Mouse (Mus musculus): ENCODE measurements at regions not wholly inside any gene's neighbourhood (a gene's known extent, or its start where the extent isn't known, plus 50 kb on each side); places are given as distances from the start of the nearest gene placed in this dataset.

- DNase-seq (ENCODE audit: low spot score in 2 of 2): no peak
These were observed 93.3 kb downstream of the Zfp281 start for GRCm38 (mm10) chr1:136717830-136718517.

GRCm38 (mm10) chr1:136723839-136724443, 99.2 kb downstream of the Zfp281 start:
- no peak for DNase-seq (ENCODE audit: low spot score in 2 of 2)

GRCm38 (mm10) chr1:136725242-136725641, 100.5 kb downstream of the Zfp281 start:
- DNase-seq (ENCODE audit: low spot score in 2 of 2): no peak

- peak in 1 of 2 experiments; percentile 42 for DNase-seq (ENCODE audit: low spot score in 2 of 2)
These were observed 101.6 kb downstream of the Zfp281 start for GRCm38 (mm10) chr1:136726145-136726935.

- DNase-seq (ENCODE audit: low spot score in 2 of 2): no peak
These were observed 103.3 kb downstream of the Zfp281 start for GRCm38 (mm10) chr1:136727868-136728631.

- DNase-seq (ENCODE audit: low spot score in 2 of 2): no peak
These were observed 103.9 kb downstream of the Zfp281 start for GRCm38 (mm10) chr1:136728632-136728944.

GRCm38 (mm10) chr1:136730638-136731037, 105.9 kb downstream of the Zfp281 start:
- no peak for DNase-seq (ENCODE audit: low spot score in 2 of 2)

GRCm38 (mm10) chr1:136738030-136738429, 113.3 kb downstream of the Zfp281 start:
- no peak for DNase-seq (ENCODE audit: low spot score in 2 of 2)

GRCm38 (mm10) chr1:136739486-136739885, 114.8 kb downstream of the Zfp281 start:
- peak in 1 of 2 experiments; percentile 56 for DNase-seq (ENCODE audit: low spot score in 2 of 2)

- DNase-seq (ENCODE audit: low spot score in 2 of 2): no peak
These were observed 116.4 kb downstream of the Zfp281 start for GRCm38 (mm10) chr1:136741061-136741460.

GRCm38 (mm10) chr1:136749188-136749587, 124.5 kb downstream of the Zfp281 start:
- peak in 1 of 2 experiments; percentile 39 for DNase-seq (ENCODE audit: low spot score in 2 of 2)

- no peak for DNase-seq (ENCODE audit: low spot score in 2 of 2)
These were observed 126.9 kb downstream of the Zfp281 start for GRCm38 (mm10) chr1:136751464-136752191.

- DNase-seq (ENCODE audit: low spot score in 2 of 2): no peak
These were observed 129.6 kb downstream of the Zfp281 start for GRCm38 (mm10) chr1:136754286-136754685.

- DNase-seq (ENCODE audit: low spot score in 2 of 2): no peak
These were observed 134.0 kb downstream of the Zfp281 start for GRCm38 (mm10) chr1:136758730-136759129.

GRCm38 (mm10) chr1:136759164-136759563, 134.5 kb downstream of the Zfp281 start:
- no peak for DNase-seq (ENCODE audit: low spot score in 2 of 2)

GRCm38 (mm10) chr1:136761467-136761866, 136.8 kb downstream of the Zfp281 start:
- no peak for DNase-seq (ENCODE audit: low spot score in 2 of 2)

GRCm38 (mm10) chr1:136768969-136769401, 144.3 kb downstream of the Zfp281 start:
- DNase-seq (ENCODE audit: low spot score in 2 of 2): no peak

GRCm38 (mm10) chr1:136773743-136774142, 149.0 kb downstream of the Zfp281 start:
- no peak for DNase-seq (ENCODE audit: low spot score in 2 of 2)

GRCm38 (mm10) chr1:136776211-136776610, 151.5 kb downstream of the Zfp281 start:
- DNase-seq (ENCODE audit: low spot score in 2 of 2): no peak

- DNase-seq (ENCODE audit: low spot score in 2 of 2): no peak
These were observed 152.7 kb downstream of the Zfp281 start for GRCm38 (mm10) chr1:136777263-136777980.

- no peak for DNase-seq (ENCODE audit: low spot score in 2 of 2)
These were observed 154.7 kb downstream of the Zfp281 start for GRCm38 (mm10) chr1:136779384-136779783.

Measured in spleen, postnatal 10 days (tissue).